Mouse (Mus musculus): Measurements from ENCODE around the gene R3hdm2.

- no peak for TF ChIP-seq CTCF (IDR thresholded peaks at IDR 0.05)
- no peak for TF ChIP-seq EP300 (IDR thresholded peaks at IDR 0.05)
Observed at GRCm38 (mm10) chr10:127379654-127380053, 473 bp upstream of the R3hdm2 start.
